Mouse (Mus musculus) MEL (cell line): Measurements from ENCODE around the gene Plxdc1. TPM values are rescaled to one million over a fixed set of nuclear protein-coding genes. Genes with fewer than 3 reads are reported as not detected.

Experiments used
- DNase-seq: peaks from one replicate; pipeline ENCODE4 v3.0.0; 2011; ENCODE audit warnings: low read depth, low spot score
- H3K27ac ChIP-seq: 2 replicates; pipeline ENCODE4 v1.5.1; 2012; ENCODE audit warnings: low read depth, mild to moderate bottlenecking, control low read depth, low read length, moderate library complexity; ENCODE audit not compliant: control insufficient read depth
- H3K27me3 ChIP-seq, 2 experiments: fragments of 150-350 bp in 1 of 2; sonication (generic) in 1 of 2; 2 replicates each; pipeline ENCODE4 v1.6.1; 2012; ENCODE audit warnings: low read length in 2 of 2, mild to moderate bottlenecking in 2 of 2, improper control_type of control experiment in 1 of 2, moderate library complexity in 1 of 2; ENCODE audit not compliant: insufficient read depth in 2 of 2, control insufficient read depth in 1 of 2
- H3K36me3 ChIP-seq, 2 experiments: 2 replicates each; pipeline ENCODE4 v1.6.1; 2012 to 2014; ENCODE audit warnings: low read length in 2 of 2, improper control_type of control experiment in 1 of 2, inconsistent platforms in 1 of 2, mild to moderate bottlenecking in 1 of 2; ENCODE audit not compliant: insufficient read depth in 2 of 2, control insufficient read depth in 1 of 2
- H3K4me1 ChIP-seq, 2 experiments: fragments of 150-350 bp in 1 of 2; sonication (generic) in 1 of 2; 2 replicates each; pipeline ENCODE4 v1.6.1; 2012; ENCODE audit warnings: low read length in 2 of 2, improper control_type of control experiment in 1 of 2, mild to moderate bottlenecking in 1 of 2; ENCODE audit not compliant: insufficient read depth in 2 of 2, control insufficient read depth in 1 of 2
- H3K4me3 ChIP-seq, 2 experiments: fragments of 150-350 bp in 1 of 2; sonication (generic) in 1 of 2; 2 replicates each; pipeline ENCODE4 v1.5.1; 2012; ENCODE audit warnings: low read depth in 2 of 2, low read length in 2 of 2, mild to moderate bottlenecking in 2 of 2, moderate library complexity in 2 of 2, control low read depth in 1 of 2, improper control_type of control experiment in 1 of 2; ENCODE audit not compliant: control insufficient read depth in 1 of 2, insufficient read depth in 1 of 2
- H3K79me2 ChIP-seq: 2 replicates; pipeline ENCODE4 v1.6.1; 2012; ENCODE audit warnings: mild to moderate bottlenecking, low read length, moderate library complexity; ENCODE audit not compliant: control insufficient read depth, poor library complexity, insufficient read depth
- H3K9ac ChIP-seq: 2 replicates; pipeline ENCODE4 v1.6.1; 2012; ENCODE audit warnings: low read depth, mild to moderate bottlenecking, control low read depth, low read length, moderate library complexity; ENCODE audit not compliant: control insufficient read depth, poor library complexity, severe bottlenecking
- H3K9me3 ChIP-seq: fragments of 150-350 bp; sonication (generic); replicated peaks from 2 replicates; pipeline ENCODE4 v1.6.1; 2012; ENCODE audit warnings: mild to moderate bottlenecking, low read length, improper control_type of control experiment, moderate library complexity; ENCODE audit not compliant: insufficient read depth
- CTCF ChIP-seq, 3 experiments: IDR thresholded peaks in 2 of 3; conservative IDR thresholded peaks in 1 of 3; 2 replicates each; pipeline ENCODE4 v1.5.1; 2011 to 2012; ENCODE audit warnings: low read length in 3 of 3, low read depth in 2 of 3, mild to moderate bottlenecking in 2 of 3, improper control_type of control experiment in 1 of 3, inconsistent platforms in 1 of 3, mixed read lengths in 1 of 3, moderate library complexity in 1 of 3; ENCODE audit not compliant: control insufficient read depth in 1 of 3, insufficient read depth in 1 of 3, poor library complexity in 1 of 3, severe bottlenecking in 1 of 3
- EP300 ChIP-seq, 2 experiments: IDR thresholded peaks; 2 replicates each; pipeline ENCODE4 v1.6.1; 2011; ENCODE audit warnings: improper control_type of control experiment in 2 of 2, low read length in 2 of 2, low read depth in 1 of 2, mild to moderate bottlenecking in 1 of 2
- ETS1 ChIP-seq: IDR thresholded peaks from 2 replicates; pipeline ENCODE4 v1.6.1; 2012; ENCODE audit warnings: low read depth, mild to moderate bottlenecking, inconsistent platforms, low read length, improper control_type of control experiment, moderate library complexity
- JUND ChIP-seq: IDR thresholded peaks from 2 replicates; pipeline ENCODE4 v1.6.1; 2011; ENCODE audit warnings: low read depth, mild to moderate bottlenecking, improper control_type of control experiment, low read length
- MAX ChIP-seq: IDR thresholded peaks from 2 replicates; pipeline ENCODE4 v1.6.1; 2011; ENCODE audit warnings: low read length, improper control_type of control experiment
- MXI1 ChIP-seq: IDR thresholded peaks from 2 replicates; pipeline ENCODE4 v1.6.1; 2011; ENCODE audit warnings: mild to moderate bottlenecking, low read depth, low read length, improper control_type of control experiment
- MYC ChIP-seq: IDR thresholded peaks from 2 replicates; pipeline ENCODE4 v1.6.1; 2011; ENCODE audit warnings: low read depth, mild to moderate bottlenecking, low read length, improper control_type of control experiment, moderate library complexity
- NRF1 ChIP-seq: IDR thresholded peaks from 2 replicates; pipeline ENCODE4 v1.6.1; 2014; ENCODE audit warnings: low read depth, mild to moderate bottlenecking, inconsistent platforms, low read length, improper control_type of control experiment, moderate library complexity; ENCODE audit not compliant: poor library complexity, insufficient read depth, severe bottlenecking
- TBP ChIP-seq: IDR thresholded peaks from 2 replicates; pipeline ENCODE4 v1.8.0; 2011; ENCODE audit warnings: low read depth, low read length, improper control_type of control experiment
- TCF12 ChIP-seq: IDR thresholded peaks from 2 replicates; pipeline ENCODE4 v1.6.1; 2014; ENCODE audit warnings: low read depth, mild to moderate bottlenecking, inconsistent platforms, low read length, improper control_type of control experiment, moderate library complexity
- USF1 ChIP-seq: IDR thresholded peaks from 2 replicates; pipeline ENCODE4 v1.6.1; 2014; ENCODE audit warnings: low read depth, mild to moderate bottlenecking, inconsistent platforms, low read length, improper control_type of control experiment, moderate library complexity
- USF2 ChIP-seq, 2 experiments: IDR thresholded peaks; 2 replicates each; pipeline ENCODE4 v1.6.1; 2011 to 2012; ENCODE audit warnings: improper control_type of control experiment in 2 of 2, low read length in 2 of 2, borderline replicate concordance in 1 of 2, inconsistent platforms in 1 of 2, low read depth in 1 of 2, mild to moderate bottlenecking in 1 of 2; ENCODE audit not compliant: insufficient read depth in 1 of 2
- ZKSCAN1 ChIP-seq: IDR thresholded peaks from 2 replicates; pipeline ENCODE4 v1.6.1; 2012; ENCODE audit warnings: low read depth, mild to moderate bottlenecking, inconsistent platforms, low read length, improper control_type of control experiment, moderate library complexity
- ZMIZ1 ChIP-seq: IDR thresholded peaks from 2 replicates; pipeline ENCODE4 v1.6.1; 2012; ENCODE audit warnings: low read depth, mild to moderate bottlenecking, inconsistent platforms, low read length, improper control_type of control experiment, moderate library complexity
- ZNF384 ChIP-seq: IDR thresholded peaks from 2 replicates; pipeline ENCODE4 v1.6.1; 2012; ENCODE audit warnings: low read depth, mild to moderate bottlenecking, inconsistent platforms, low read length, improper control_type of control experiment
- polyA plus RNA-seq, 2 experiments: library from polyadenylated mRNA; stranded (reverse) in 1 of 2; unstranded in 1 of 2; fragments of >175 nt in 1 of 2; fragments of >200 nt in 1 of 2; gene quantifications; 2 replicates each; pipeline versions ENCODE4 v1.2.1 to v1.2.4; 2012; ENCODE audit warnings: low replicate concordance in 2 of 2, low read depth in 1 of 2; ENCODE audit not compliant: insufficient read length in 2 of 2, insufficient read depth in 1 of 2, missing spikeins in 1 of 2
- total RNA-seq: library from RNA; depleted of rRNA; stranded (reverse); fragments of 300-350 nt; gene quantifications from 2 replicates; pipeline ENCODE4 v1.2.3, GENCODE M21; 2012

Plxdc1 gene
- total and polyA plus RNA-seq, 3 experiments, result 13.1 to 24.5 TPM; not detected in 1

DNA sequence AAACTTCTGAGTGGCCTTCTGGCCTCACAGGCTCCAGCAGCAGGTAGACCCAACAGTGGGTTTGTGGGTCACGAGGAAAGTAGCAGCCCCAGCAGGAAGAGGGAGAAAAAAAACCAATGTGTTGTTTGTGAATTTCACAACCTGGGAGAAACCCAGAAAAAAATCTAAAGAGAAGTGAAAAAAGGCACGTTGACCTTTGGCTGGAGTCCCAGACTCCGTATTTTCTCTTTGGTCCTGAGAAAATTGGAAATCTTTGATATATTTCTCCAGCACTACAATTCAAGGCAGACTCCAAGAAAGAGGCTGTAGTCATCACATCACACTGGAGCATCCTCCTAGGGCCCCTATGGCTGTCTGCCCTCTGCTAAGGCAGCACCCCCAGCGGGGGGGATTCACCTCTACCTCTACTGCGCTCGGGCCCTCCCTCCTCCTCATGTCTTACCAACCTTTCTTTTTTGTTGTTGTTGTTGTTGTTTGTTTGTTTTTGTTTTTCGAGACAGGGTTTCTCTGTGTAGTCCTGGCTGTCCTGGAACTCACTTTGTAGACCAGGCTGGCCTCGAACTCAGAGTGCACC lies 11.2 kb upstream of the Plxdc1 start:
- TF ChIP-seq TBP, result no peak
- no peak for TF ChIP-seq USF1
- no peak for TF ChIP-seq ZMIZ1
- no peak for TF ChIP-seq MXI1
- no peak for TF ChIP-seq CTCF (IDR thresholded peaks at IDR 0.05 in 2 of 3, conservative IDR thresholded peaks at IDR 0.05 in 1 of 3; ENCODE audit: control insufficient read depth in 1 of 3, insufficient read depth in 1 of 3, low read depth in 2 of 3, low read length in 3 of 3, poor library complexity in 1 of 3, severe bottlenecking in 1 of 3)
- Histone ChIP-seq H3K79me2 (no peaks in the 10 kb centered on the region), H3K27ac (no peak overlapping the region), H3K4me3 (no peak overlapping the region), H3K4me1 (peaks cover 8 to 30% of the 10 kb centered on the region in 2 experiments; a peak in 3 of 4 replicates), H3K36me3 (peaks cover 0 to 8% of the 10 kb centered on the region in 2 experiments; a peak in 2 of 4 replicates), H3K27me3 (no peaks in the 10 kb centered on the region), H3K9me3 (no peaks in the 10 kb centered on the region), H3K9ac (no peak overlapping the region)
- no peak for DNase-seq

DNA sequence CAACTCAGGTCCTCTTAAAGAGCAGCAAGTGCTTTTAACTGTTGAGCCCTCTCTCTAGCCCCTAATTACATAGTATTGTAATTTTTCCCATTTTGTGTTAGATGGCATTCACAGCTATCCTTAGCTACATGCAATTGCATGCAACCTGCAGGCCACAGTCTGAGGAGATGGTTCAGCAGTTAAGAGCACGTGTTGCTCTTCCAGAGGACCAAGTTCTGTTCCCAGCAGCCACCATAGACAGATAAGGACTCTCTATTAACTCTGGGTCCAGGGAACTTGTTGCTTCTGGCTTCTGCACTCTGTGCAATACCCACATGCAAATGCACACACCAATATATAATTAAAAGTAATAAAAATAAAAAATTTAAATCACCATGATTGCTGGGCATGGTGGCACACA lies 10.4 kb upstream of the Plxdc1 start:
- no peak overlapping the region for H3K4me3 ChIP-seq
- no peaks in the 10 kb centered on the region for H3K27me3 ChIP-seq
- TF ChIP-seq TBP (0 out of 2 replicates have a peak, but pooled peaks have one; percentile 57), ZKSCAN1 (no peak), TCF12 (peak; percentile 15; the same call in 1 of the 2 replicates), MYC (peak; percentile 87), ETS1 (peak; percentile 27; the same call in 1 of the 2 replicates), EP300 (IDR thresholded peaks at IDR 0.05; ENCODE audit: low read depth in 1 of 2, low read length in 2 of 2) (peak in 1 of 2 experiments; percentile 26; a peak in 1 of 4 replicates), JUND (no peak), ZNF384 (no peak), MXI1 (peak; percentile 40; the same call in 1 of the 2 replicates), USF2 (IDR thresholded peaks at IDR 0.05; ENCODE audit: borderline replicate concordance in 1 of 2, insufficient read depth in 1 of 2, low read depth in 1 of 2, low read length in 2 of 2) (no peak), MAX (peak; percentile 86), USF1 (peak; percentile 77; the same call in 1 of the 2 replicates), NRF1 (no peak)
- H3K36me3 ChIP-seq, result peaks cover 0 to 8% of the 10 kb centered on the region in 2 experiments; a peak in 2 of 4 replicates
- H3K9me3 ChIP-seq, result no peaks in the 10 kb centered on the region
- no peaks in the 10 kb centered on the region for H3K79me2 ChIP-seq
- peaks cover 8 to 30% of the 10 kb centered on the region in 2 experiments; a peak in 3 of 4 replicates for H3K4me1 ChIP-seq
- no peak overlapping the region for H3K27ac ChIP-seq
- peak; percentile 40 for DNase-seq
- no peak overlapping the region for H3K9ac ChIP-seq
